Mouse (Mus musculus) megakaryocyte, embryonic 14.5 days (primary cell): ENCODE results near the gene Rbms1.

Experiments used
- FLI1 ChIP-seq: IDR thresholded peaks from 2 replicates; pipeline ENCODE4 v1.6.1; 2012; ENCODE audit warnings: low read length, inconsistent platforms, mixed read lengths
- GATA1 ChIP-seq: IDR thresholded peaks from 3 replicates; pipeline ENCODE4 v1.6.1; 2012; ENCODE audit warnings: mixed read lengths, low read length, inconsistent platforms, borderline replicate concordance

- no peak for TF ChIP-seq FLI1
- no peak for TF ChIP-seq GATA1
Observed at GRCm38 (mm10) chr2:60879141-60879818, 83.7 kb downstream of the Rbms1 start.
